Mouse (Mus musculus) ES-E14 (cell line): Measurements from ENCODE around the gene Ccdc191.

Experiments used
- CHD2 ChIP-seq: IDR thresholded peaks from 2 replicates; pipeline ENCODE4 v1.6.1; 2014; ENCODE audit warnings: mild to moderate bottlenecking, low read depth, low read length, inconsistent platforms
- HCFC1 ChIP-seq: IDR thresholded peaks from 2 replicates; pipeline ENCODE4 v1.6.1; 2012; ENCODE audit warnings: low read length, inconsistent platforms, borderline replicate concordance; ENCODE audit not compliant: insufficient read depth
- MAFK ChIP-seq: IDR thresholded peaks from 2 replicates; pipeline ENCODE4 v1.6.1; 2014; ENCODE audit warnings: mild to moderate bottlenecking, low read depth, low read length, inconsistent platforms; ENCODE audit not compliant: insufficient read depth
- ZC3H11A ChIP-seq: IDR thresholded peaks from 2 replicates; pipeline ENCODE4 v1.6.1; 2012; ENCODE audit warnings: low read depth, mild to moderate bottlenecking, inconsistent platforms, low read length, borderline replicate concordance
- ZNF384 ChIP-seq: IDR thresholded peaks from 2 replicates; pipeline ENCODE4 v1.6.1; 2012; ENCODE audit warnings: low read depth, low read length, inconsistent platforms

DNA sequence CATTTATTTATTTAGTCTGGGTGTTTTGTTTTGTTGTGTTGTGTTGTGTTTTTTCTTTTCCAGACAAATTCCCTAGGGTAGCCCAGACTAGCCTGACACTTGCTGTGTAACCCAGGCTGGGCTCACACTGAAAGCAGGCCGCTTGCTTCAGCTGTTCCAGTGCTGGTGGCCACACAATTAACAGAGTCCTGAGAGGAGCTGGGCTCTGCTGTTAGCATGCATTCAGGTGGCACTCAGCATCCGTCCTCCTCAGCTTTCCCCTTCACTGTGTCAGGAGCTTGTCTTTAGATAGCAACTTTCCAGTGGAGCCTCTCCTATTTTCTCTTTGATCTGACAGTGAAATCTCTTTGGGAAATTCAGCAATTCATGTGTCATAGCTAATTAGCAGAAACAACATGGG, 32.4 kb downstream of the Ccdc191 start:
- TF ChIP-seq HCFC1, result no peak
- TF ChIP-seq ZC3H11A, result no peak
- no peak for TF ChIP-seq CHD2
- no peak for TF ChIP-seq ZNF384
- TF ChIP-seq MAFK, result no peak
